17 mouse cellular contexts compared by ENCODE assay signal in the genomic region with DNA sequence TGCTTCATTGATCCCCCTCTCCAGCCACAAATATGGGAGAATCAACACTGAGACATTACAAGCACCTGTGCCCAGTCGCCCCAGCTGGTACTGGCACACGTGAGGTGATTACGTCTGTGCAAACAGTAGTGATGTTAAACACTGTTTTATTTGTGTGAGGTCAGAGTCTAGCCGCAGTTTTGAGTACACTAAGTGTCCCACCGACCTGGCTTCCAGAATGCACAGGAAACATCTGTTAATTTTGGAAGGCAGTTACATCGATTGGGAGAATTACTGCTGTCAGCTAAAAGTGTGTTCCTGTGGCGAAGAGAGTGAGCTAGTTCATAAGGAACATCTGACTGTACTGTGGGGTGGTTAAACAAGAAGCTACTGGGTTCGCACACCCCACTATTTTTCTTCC. TPM values are rescaled to one million over a fixed set of nuclear protein-coding genes. Genes with fewer than 3 reads are reported as not detected.
DNase-seq lines count a peak whose midpoint lies in the region; ATAC-seq and TF ChIP-seq lines count a peak whose summit lies in the region.
"Had no signal": no experiment of that assay in that cellular context is flagged by ENCODE, and none has a peak within 500 bp of the region (broad histone marks: within the 10 kb centered on the region; RNA-seq: fewer than 3 reads in every experiment).

No protein-coding gene starts in this region.

- 66% methylated on average over 8 of the region's 8 CpGs for WGBS in heart, postnatal 0 days
- WGBS in intestine, postnatal 0 days = 32% methylated on average over 8 of the region's 8 CpGs
- 23% methylated on average over 8 of the region's 8 CpGs for WGBS in small intestine, adult 2 months

- no peaks in the 10 kb centered on the region for H3K27me3 ChIP-seq in heart, postnatal 0 days (ENCODE audit: control insufficient read depth, insufficient read depth, low read length)
- H3K27me3 ChIP-seq in intestine, postnatal 0 days (replicated peaks; ENCODE audit: control insufficient read depth, insufficient read depth, low read length) = no peaks in the 10 kb centered on the region
- H3K27me3 ChIP-seq in small intestine, adult 2 months (ENCODE audit: control insufficient read depth, insufficient read depth, low read length) = no peaks in the 10 kb centered on the region
- H3K27me3 ChIP-seq: heart, embryonic 15.5 days; neural tube, embryonic 13.5 days had no signal

- no peak overlapping the region for H3K9ac ChIP-seq in heart, postnatal 0 days (replicated peaks; ENCODE audit: low read depth, low read length)
- H3K9ac ChIP-seq in intestine, postnatal 0 days (ENCODE audit: low read depth, low read length) = no peak overlapping the region
- H3K9ac ChIP-seq: heart, embryonic 15.5 days; neural tube, embryonic 13.5 days had no signal

- no peak for TF ChIP-seq CTCF in heart, postnatal 0 days (IDR thresholded peaks at IDR 0.05; ENCODE audit: low read depth)
- no peak for TF ChIP-seq CTCF in bone marrow macrophage, adult 2 months (IDR thresholded peaks at IDR 0.05; ENCODE audit: low read depth, low read length)
- no peak for TF ChIP-seq CTCF in intestine, postnatal 0 days (IDR thresholded peaks at IDR 0.05; ENCODE audit: low read depth)
- TF ChIP-seq CTCF in small intestine, adult 2 months (IDR thresholded peaks at IDR 0.05; ENCODE audit: extremely low read depth, insufficient read length, insufficient replicate concordance, low read depth, low read length) = no peak

- no peak overlapping the region for H3K27ac ChIP-seq in heart, postnatal 0 days (ENCODE audit: low read depth)
- H3K27ac ChIP-seq in bone marrow macrophage, adult 2 months (ENCODE audit: insufficient read depth, low read depth, low read length) = peak overlapping the region; percentile 91
- H3K27ac ChIP-seq in intestine, postnatal 0 days (ENCODE audit: low read depth, low read length) = peak overlapping the region; percentile 10; the same call in 1 of the 2 replicates
- peak overlapping the region; percentile 71 for H3K27ac ChIP-seq in small intestine, adult 2 months (ENCODE audit: insufficient read depth, low read depth, low read length)
- H3K27ac ChIP-seq: heart, embryonic 15.5 days; hindbrain, postnatal 0 days; layer of hippocampus, adult 2 months; left cerebral cortex, adult 2 months; midbrain, embryonic 10.5 days; neural tube, embryonic 13.5 days had no signal

- intact Hi-C loops in heart, postnatal 14 days (cut with DNase I) = no loop called here

- TF ChIP-seq EP300 in heart, postnatal 0 days (IDR thresholded peaks at IDR 0.05; ENCODE audit: low read depth) = no peak

- H3K4me1 ChIP-seq in heart, postnatal 0 days (ENCODE audit: control insufficient read depth, insufficient read depth) = peaks cover 14% of the 10 kb centered on the region; the same call in 1 of the 2 replicates
- H3K4me1 ChIP-seq in bone marrow macrophage, adult 2 months (ENCODE audit: control insufficient read depth, insufficient read depth, low read length) = peaks cover 48% of the 10 kb centered on the region
- no peaks in the 10 kb centered on the region for H3K4me1 ChIP-seq in intestine, postnatal 0 days (replicated peaks; ENCODE audit: control insufficient read depth, insufficient read depth, low read length)
- H3K4me1 ChIP-seq in small intestine, adult 2 months (ENCODE audit: control insufficient read depth, insufficient read depth, insufficient read length, low read length) = peaks cover 8% of the 10 kb centered on the region

- H3K36me3 ChIP-seq in heart, postnatal 0 days (replicated peaks; ENCODE audit: control insufficient read depth, insufficient read depth, low read length) = no peaks in the 10 kb centered on the region
- no peaks in the 10 kb centered on the region for H3K36me3 ChIP-seq in intestine, postnatal 0 days (ENCODE audit: control insufficient read depth, insufficient read depth)
- no peaks in the 10 kb centered on the region for H3K36me3 ChIP-seq in small intestine, adult 2 months (ENCODE audit: control insufficient read depth, insufficient read depth, low read length)
- H3K36me3 ChIP-seq: heart, embryonic 15.5 days; midbrain, embryonic 10.5 days; neural tube, embryonic 13.5 days had no signal

- peak; percentile 51 for ATAC-seq in heart, postnatal 0 days (ENCODE audit: insufficient read depth, low read depth)
- peak; percentile 73 for ATAC-seq in intestine, postnatal 0 days
- no peak for ATAC-seq in granulocyte monocyte progenitor cell, adult 5-6 weeks (replicated peaks; ENCODE audit: poor library complexity, severe bottlenecking)
- ATAC-seq: forebrain, embryonic 14.5 days; hindbrain, postnatal 0 days had no signal

- DNase-seq in heart, postnatal 0 days (ENCODE audit: low spot score) = peak; percentile 45
- DNase-seq in heart, postnatal 14 days = no peak
- DNase-seq in right cerebral cortex, postnatal 10 days (ENCODE audit: low spot score in 2 of 2) = no peak
- DNase-seq: adrenal gland, adult 8-10 months; cerebellum, adult 9-11 months; lung, postnatal 14 days had no signal

- no peak for TF ChIP-seq POLR2A in bone marrow macrophage, adult 2 months (IDR thresholded peaks at IDR 0.05; ENCODE audit: borderline replicate concordance, low read depth, low read length)
- no peak for TF ChIP-seq POLR2A in small intestine, adult 2 months (IDR thresholded peaks at IDR 0.05; ENCODE audit: low read depth, low read length)

- no peak overlapping the region for H3K4me3 ChIP-seq in heart, postnatal 0 days (ENCODE audit: low read depth, low read length)
- H3K4me3 ChIP-seq in bone marrow macrophage, adult 2 months (ENCODE audit: insufficient read depth, low read length) = no peak overlapping the region
- H3K4me3 ChIP-seq in intestine, postnatal 0 days (ENCODE audit: low read depth, low read length) = no peak overlapping the region
- H3K4me3 ChIP-seq in small intestine, adult 2 months (ENCODE audit: low read depth, low read length) = no peak overlapping the region
- H3K4me3 ChIP-seq: heart, embryonic 15.5 days; layer of hippocampus, adult 2 months; left cerebral cortex, adult 2 months; midbrain, embryonic 10.5 days; neural tube, embryonic 13.5 days had no signal

- no peak overlapping the region for H3K4me2 ChIP-seq in heart, postnatal 0 days (ENCODE audit: low read depth, low read length)
- H3K4me2 ChIP-seq in intestine, postnatal 0 days (replicated peaks; ENCODE audit: low read depth) = no peak overlapping the region
- H3K4me2 ChIP-seq: heart, embryonic 15.5 days; neural tube, embryonic 13.5 days had no signal

- no peaks in the 10 kb centered on the region for H3K9me3 ChIP-seq in heart, postnatal 0 days (replicated peaks; ENCODE audit: control insufficient read depth, low read length)
- no peaks in the 10 kb centered on the region for H3K9me3 ChIP-seq in intestine, postnatal 0 days (ENCODE audit: control insufficient read depth)
- H3K9me3 ChIP-seq: heart, embryonic 15.5 days; midbrain, embryonic 10.5 days; neural tube, embryonic 13.5 days had no signal

RNA-seq across cellular contexts. Expression of a gene that starts 24.4 kb away (rescaled TPM):
- 2.7 and 3.6 TPM in 2 replicates for total RNA-seq in heart, postnatal 0 days (2014; rRNA removed; ENCODE audit: low replicate concordance)
- 1.3 and 1.4 TPM in 2 replicates for polyA plus RNA-seq in heart, postnatal 0 days (2015; fragmentation: Nextera tagmentation; extraction: Ambion mirVana)
- total RNA-seq in heart, postnatal 14 days (2021) = 1 to 10 TPM; 6.9 to 7.3 TPM
- polyA plus RNA-seq in bone marrow macrophage, adult 2 months (2012; ENCODE audit: insufficient read depth, insufficient read length, missing spikeins) = 20.6 and 26.3 TPM in 2 replicates
- 2.2 and 2.5 TPM in 2 replicates for polyA plus RNA-seq in intestine, postnatal 0 days (2015; fragmentation: Nextera tagmentation; extraction: Ambion mirVana)
- polyA plus RNA-seq in small intestine, adult 2 months (2012; rRNA removed) = 2.2 and 3.7 TPM in 2 replicates
- total RNA-seq in granulocyte monocyte progenitor cell, adult 5-6 weeks (2014; fragmentation: Nextera tagmentation) = 0.77 and 1.8 TPM in 2 replicates
- total RNA-seq in granulocyte monocyte progenitor cell, adult 5-6 weeks (2017) = 0.05 and 0.22 TPM in 2 replicates

RNA-seq across cellular contexts. Expression of a gene that starts 24.6 kb away (rescaled TPM):
- 20.8 and 23.8 TPM in 2 replicates for total RNA-seq in heart, postnatal 0 days (2014; rRNA removed; ENCODE audit: low replicate concordance)
- 21.9 and 25.8 TPM in 2 replicates for polyA plus RNA-seq in heart, postnatal 0 days (2015; fragmentation: Nextera tagmentation; extraction: Ambion mirVana)
- total RNA-seq in heart, postnatal 14 days (2021) = 10 to 100 TPM; 34.9 to 35.3 TPM
- polyA plus RNA-seq in bone marrow macrophage, adult 2 months (2012; ENCODE audit: insufficient read depth, insufficient read length, missing spikeins) = 16.4 and 16.5 TPM in 2 replicates
- 10.2 and 10.6 TPM in 2 replicates for polyA plus RNA-seq in intestine, postnatal 0 days (2015; fragmentation: Nextera tagmentation; extraction: Ambion mirVana)
- polyA plus RNA-seq in small intestine, adult 2 months (2012; rRNA removed) = 3.2 and 5.5 TPM in 2 replicates
- 10.4 TPM in 2 replicates for total RNA-seq in granulocyte monocyte progenitor cell, adult 5-6 weeks (2014; fragmentation: Nextera tagmentation)
- 6.5 and 8.4 TPM in 2 replicates for total RNA-seq in granulocyte monocyte progenitor cell, adult 5-6 weeks (2017)
